In the genomic region with DNA sequence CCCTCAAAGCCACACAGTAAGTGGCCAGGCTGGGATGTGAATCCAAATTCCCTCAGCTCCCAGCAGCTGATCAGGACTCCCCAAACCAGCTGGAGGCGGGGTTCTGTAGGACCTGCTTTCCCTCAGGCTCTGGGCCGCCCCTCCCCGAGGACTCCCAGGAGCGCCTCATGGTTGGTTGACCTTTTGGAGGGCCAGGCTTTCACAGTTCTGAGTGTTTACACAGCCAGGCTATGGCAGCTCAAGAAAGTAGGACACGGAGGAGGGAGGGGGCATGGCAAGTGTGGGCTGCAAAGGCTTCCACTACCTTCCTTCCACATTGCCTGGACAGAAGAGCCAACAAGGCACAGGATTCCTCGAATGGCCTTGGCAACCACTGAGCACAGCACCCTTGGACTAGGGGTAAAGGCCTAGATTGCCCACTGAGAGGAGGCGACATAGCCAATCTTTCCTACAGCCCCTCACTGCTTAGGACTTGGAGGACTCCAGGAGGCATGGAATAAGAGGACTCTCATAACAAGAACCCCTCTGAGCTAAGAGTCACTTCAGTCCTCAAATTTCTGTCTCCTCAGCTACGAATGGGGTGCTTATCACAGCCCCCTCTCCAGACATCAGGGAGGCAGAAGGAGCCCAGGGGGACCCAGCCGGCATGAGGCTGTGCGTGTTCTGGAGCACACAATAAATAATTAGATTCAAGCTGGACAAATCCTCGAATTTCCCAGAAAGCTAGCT, we compare ENCODE assay signal across 15 mouse cellular contexts. TPM values are rescaled to one million over a fixed set of nuclear protein-coding genes. Genes with fewer than 3 reads are reported as not detected.
DNase-seq lines count a peak whose midpoint lies in the region; ATAC-seq lines count a peak whose summit lies in the region.
"Had no signal": no experiment of that assay in that cellular context is flagged by ENCODE, and none has a peak within 500 bp of the region (broad histone marks: within the 10 kb centered on the region; RNA-seq: fewer than 3 reads in every experiment).

No protein-coding gene starts in this region.

- no peaks in the 10 kb centered on the region for H3K4me1 ChIP-seq in embryonic facial prominence, embryonic 11.5 days (ENCODE audit: control insufficient read depth, insufficient read depth, low read length)
- H3K4me1 ChIP-seq in liver, embryonic 12.5 days = no peaks in the 10 kb centered on the region

- H3K27ac ChIP-seq in embryonic facial prominence, embryonic 11.5 days (replicated peaks; ENCODE audit: low read depth, low read length) = no peak overlapping the region
- H3K27ac ChIP-seq in liver, embryonic 12.5 days = no peak overlapping the region
- H3K27ac ChIP-seq: forebrain, embryonic 12.5 days; kidney, postnatal 0 days; liver, embryonic 14.5 days; midbrain, embryonic 15.5 days had no signal

- H3K4me2 ChIP-seq in embryonic facial prominence, embryonic 11.5 days (ENCODE audit: low read depth, low read length) = no peak overlapping the region
- no peak overlapping the region for H3K4me2 ChIP-seq in liver, embryonic 12.5 days
- H3K4me2 ChIP-seq: forebrain, embryonic 12.5 days; midbrain, embryonic 15.5 days had no signal

- 60% methylated on average over 11 of the region's 11 CpGs for WGBS in embryonic facial prominence, embryonic 11.5 days
- WGBS in liver, embryonic 12.5 days (ENCODE audit: insufficient replicate concordance) = 50% methylated on average over 11 of the region's 11 CpGs

- no peak overlapping the region for H3K4me3 ChIP-seq in embryonic facial prominence, embryonic 11.5 days (ENCODE audit: low read depth, low read length)
- H3K4me3 ChIP-seq in liver, embryonic 12.5 days = no peak overlapping the region
- H3K4me3 ChIP-seq: forebrain, embryonic 12.5 days; midbrain, embryonic 15.5 days had no signal

- no peaks in the 10 kb centered on the region for H3K27me3 ChIP-seq in embryonic facial prominence, embryonic 11.5 days (ENCODE audit: control insufficient read depth, insufficient read depth, low read length)
- H3K27me3 ChIP-seq in liver, embryonic 12.5 days (replicated peaks) = 0 out of 2 replicates have a peak, but pooled peaks cover 3% of the 10 kb centered on the region
- H3K27me3 ChIP-seq: midbrain, embryonic 15.5 days had no signal

- no peaks in the 10 kb centered on the region for H3K9me3 ChIP-seq in embryonic facial prominence, embryonic 11.5 days (replicated peaks; ENCODE audit: control insufficient read depth, low read length)
- H3K9me3 ChIP-seq in liver, embryonic 12.5 days (replicated peaks) = no peaks in the 10 kb centered on the region
- H3K9me3 ChIP-seq: forebrain, embryonic 12.5 days; midbrain, embryonic 15.5 days had no signal

- ATAC-seq in embryonic facial prominence, embryonic 11.5 days (replicated peaks; ENCODE audit: insufficient number of reproducible peaks, low FRiP score, low TSS enrichment, low read depth) = peak; percentile 26; the same call in 1 of the 2 replicates
- ATAC-seq in liver, embryonic 12.5 days = no peak

- H3K36me3 ChIP-seq in embryonic facial prominence, embryonic 11.5 days (replicated peaks; ENCODE audit: control insufficient read depth, insufficient read depth, low read depth, low read length) = no peaks in the 10 kb centered on the region
- no peaks in the 10 kb centered on the region for H3K36me3 ChIP-seq in liver, embryonic 12.5 days
- H3K36me3 ChIP-seq: forebrain, embryonic 12.5 days; midbrain, embryonic 15.5 days had no signal

- no peak overlapping the region for H3K9ac ChIP-seq in embryonic facial prominence, embryonic 11.5 days (replicated peaks; ENCODE audit: low read length)
- no peak overlapping the region for H3K9ac ChIP-seq in liver, embryonic 12.5 days
- H3K9ac ChIP-seq: forebrain, embryonic 12.5 days; liver, embryonic 14.5 days; midbrain, embryonic 15.5 days had no signal

- DNase-seq in gastrocnemius, postnatal 25 days = peak; percentile 17
- no peak for DNase-seq in gastrocnemius, postnatal 10 days
- DNase-seq in cerebellum, adult 18-20 months = peak; percentile 42 to 59
- no peak for DNase-seq in embryonic facial prominence, embryonic 11.5 days (ENCODE audit: low spot score)
- DNase-seq in lung, postnatal 4 days = peak; percentile 68 to 87
- no peak for DNase-seq in spleen, adult 18-20 months
- no peak for DNase-seq in layer of hippocampus, postnatal 25 days (ENCODE audit: extremely low spot score in 1 of 2, low spot score in 1 of 2)
- DNase-seq: right cerebral cortex, postnatal 25 days; thymus, postnatal 4 days had no signal

RNA-seq across cellular contexts. Expression of a gene that starts 29.5 kb away (rescaled TPM):
- under 1 TPM; 0.21 to 0.41 TPM for total RNA-seq in gastrocnemius, postnatal 25 days (2021)
- 1 to 10 TPM; 2.0 to 2.6 TPM for total RNA-seq in gastrocnemius, postnatal 10 days (2021)
- 3.9 and 4.0 TPM in 2 replicates for polyA plus RNA-seq in embryonic facial prominence, embryonic 11.5 days (2014; fragmentation: Nextera tagmentation; extraction: Ambion mirVana)
- total RNA-seq in layer of hippocampus, postnatal 25 days (2021) = 100 to 1,000 TPM; 263 to 279 TPM
- 0.75 and 1.2 TPM in 2 replicates for polyA plus RNA-seq in liver, embryonic 12.5 days (2016; fragmentation: Nextera tagmentation; extraction: Ambion mirVana)
- total RNA-seq: neutrophil, adult 5-6 weeks had no signal

Comparison
In these comparisons a context has a peak if more than half of its experiments do, and no peak if none do; other contexts are left out.
1. DNase-seq: peak in gastrocnemius, postnatal 25 days (single experiment), cerebellum, adult 18-20 months (2 of 2) and lung, postnatal 4 days (2 of 2); none in gastrocnemius, postnatal 10 days (single experiment), embryonic facial prominence, embryonic 11.5 days (single experiment), spleen, adult 18-20 months (0 of 2) and layer of hippocampus, postnatal 25 days (0 of 2).
2. RNA of a gene that starts 29.5 kb away (total RNA-seq): 263 to 279 TPM in layer of hippocampus, postnatal 25 days; 2.0 to 2.6 TPM in gastrocnemius, postnatal 10 days and 0.21 to 0.41 TPM in gastrocnemius, postnatal 25 days; every median in the first group is over 10 times any median in the second.